Mouse (Mus musculus): ENCODE results near the gene Cdk17.

The Cdk17 gene

GRCm38 (mm10) chr10:93160807-93161510 is at the start of gene Cdk17:
Gene Cdk17 (plus strand): TSS chr10:93160875.
- in situ Hi-C loops (cut with MboI; ENCODE audit: low sequenced_read_pairs): no loop called here

DNA sequence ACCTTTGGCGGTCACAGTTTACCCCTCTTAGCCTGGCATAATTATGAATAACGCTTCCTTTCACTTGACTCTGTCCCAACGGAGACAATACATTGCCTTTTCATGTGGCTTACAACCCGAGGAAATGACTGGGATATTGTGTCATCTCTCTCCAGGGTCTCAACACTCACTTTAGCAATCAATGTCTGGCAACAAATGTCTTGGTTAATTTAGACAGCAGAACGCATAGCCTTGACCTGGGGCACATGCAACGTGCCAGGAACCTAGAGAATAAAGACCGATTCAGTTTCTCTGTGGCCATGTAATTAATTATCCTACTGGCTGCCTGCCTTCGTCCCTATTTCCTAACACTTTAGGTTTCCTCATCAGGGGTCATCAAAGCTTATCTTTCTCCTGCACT is 49.3 kb upstream of the Cdk17 start:
- in situ Hi-C loops (cut with MboI; ENCODE audit: low sequenced_read_pairs): no loop called here

GRCm38 (mm10) chr10:93112021-93112420 is 48.7 kb upstream of the Cdk17 start:
- in situ Hi-C loops (cut with MboI; ENCODE audit: low sequenced_read_pairs): no loop called here

DNA sequence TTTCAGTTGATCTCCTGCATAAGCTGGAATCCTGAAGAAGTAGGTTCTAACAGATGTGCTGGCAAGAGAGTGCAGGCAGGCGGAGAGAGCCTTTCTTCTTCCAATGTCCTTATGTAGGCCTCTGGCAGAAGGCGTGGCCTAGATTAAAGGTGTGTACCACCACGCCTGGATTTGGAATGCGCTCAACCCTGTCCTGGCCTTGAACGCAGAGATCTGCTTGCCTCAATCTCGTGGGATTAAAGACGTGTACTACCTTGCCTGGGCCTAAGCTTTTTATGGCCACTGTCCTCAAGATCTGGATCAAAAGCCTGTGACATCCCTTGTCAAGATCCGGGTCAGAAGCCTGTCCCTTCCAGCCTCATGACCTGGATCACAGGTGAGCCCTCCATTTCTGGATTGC is 46.7 kb upstream of the Cdk17 start:
- in situ Hi-C loops (cut with MboI; ENCODE audit: low sequenced_read_pairs): no loop called here

DNA sequence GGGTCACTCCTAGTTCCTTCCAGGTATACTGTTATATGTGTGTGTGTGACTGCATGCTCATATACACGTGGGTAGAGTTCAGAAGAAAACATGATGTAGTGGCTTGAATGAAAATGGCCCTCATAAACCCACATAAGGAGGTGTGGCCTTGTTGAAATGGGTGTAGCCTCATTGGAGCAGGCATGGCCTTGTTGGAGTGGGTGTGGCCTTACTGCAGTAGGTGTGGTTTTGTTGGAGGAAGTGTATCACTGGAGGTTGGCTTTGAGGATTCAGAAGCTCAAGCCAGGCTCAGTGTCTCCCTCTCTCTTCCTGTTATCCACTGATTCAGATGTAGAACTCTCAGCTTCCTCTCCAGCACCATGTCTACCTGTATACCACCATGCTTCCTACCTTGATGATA is 45.9 kb upstream of the Cdk17 start:
- in situ Hi-C loops (cut with MboI; ENCODE audit: low sequenced_read_pairs): no loop called here

GRCm38 (mm10) chr10:93115743-93116142 is 44.9 kb upstream of the Cdk17 start:
- in situ Hi-C loops (cut with MboI; ENCODE audit: low sequenced_read_pairs): no loop called here

- in situ Hi-C loops (cut with MboI; ENCODE audit: low sequenced_read_pairs): no loop called here
Measured at GRCm38 (mm10) chr10:93116636-93117035, 44.0 kb upstream of the Cdk17 start.

DNA sequence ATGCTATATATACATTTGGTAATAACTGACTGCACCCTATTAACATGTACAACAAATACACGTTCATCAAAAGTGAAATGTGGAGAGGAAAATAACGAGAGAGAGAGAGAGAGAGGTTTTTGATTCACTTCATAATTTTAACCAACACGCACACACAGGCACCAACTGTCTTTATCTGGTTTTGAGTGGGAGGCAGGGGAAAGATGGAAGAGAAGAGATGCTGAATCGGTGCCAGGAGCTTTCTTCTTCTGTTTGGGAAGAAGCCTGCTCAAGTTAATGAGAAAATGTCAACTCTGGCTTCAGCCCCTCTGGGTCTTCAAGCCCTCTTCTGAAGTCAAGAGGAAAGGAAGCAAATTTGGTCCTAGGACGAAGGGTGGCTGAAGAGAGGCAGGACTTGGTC is 40.9 kb upstream of the Cdk17 start:
- in situ Hi-C loops (cut with MboI; ENCODE audit: low sequenced_read_pairs): no loop called here

DNA sequence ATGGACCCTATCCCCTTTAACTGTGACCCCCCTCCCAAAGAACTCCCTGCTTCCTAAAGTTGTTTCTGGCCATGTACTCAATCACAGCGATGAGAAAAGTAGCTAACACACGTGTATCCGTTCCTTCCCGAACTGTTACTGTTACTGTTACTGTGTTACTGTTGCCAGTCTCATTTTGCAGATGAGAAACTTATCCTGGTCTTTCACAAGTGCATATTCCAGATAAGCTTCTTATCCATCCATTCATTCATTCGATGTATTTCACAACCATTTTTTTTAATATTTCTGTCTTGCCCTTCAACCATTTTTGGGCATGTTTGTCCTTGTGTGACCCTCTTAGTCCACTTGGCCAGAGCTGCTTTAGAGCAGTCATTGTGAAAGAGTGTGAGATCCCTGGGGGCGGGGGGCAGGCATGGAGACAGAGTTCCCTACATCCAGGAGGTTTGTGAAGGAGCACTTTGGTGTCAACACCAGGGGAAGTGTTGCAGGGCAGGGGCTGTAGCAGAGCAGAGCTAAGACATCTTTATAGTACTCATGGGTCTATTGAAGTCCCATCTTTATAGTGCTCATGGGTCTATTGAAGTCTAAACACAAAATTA is 39.3 kb upstream of the Cdk17 start:
- in situ Hi-C loops (cut with MboI; ENCODE audit: low sequenced_read_pairs): no loop called here

- in situ Hi-C loops (cut with MboI; ENCODE audit: low sequenced_read_pairs): no loop called here
Measured at GRCm38 (mm10) chr10:93122399-93123184, 38.1 kb upstream of the Cdk17 start.

GRCm38 (mm10) chr10:93123310-93123709 is 37.4 kb upstream of the Cdk17 start:
- in situ Hi-C loops (cut with MboI; ENCODE audit: low sequenced_read_pairs): no loop called here

- in situ Hi-C loops (cut with MboI; ENCODE audit: low sequenced_read_pairs): no loop called here
Measured at GRCm38 (mm10) chr10:93123957-93124613, 36.6 kb upstream of the Cdk17 start.

- in situ Hi-C loops (cut with MboI; ENCODE audit: low sequenced_read_pairs): no loop called here
Measured at GRCm38 (mm10) chr10:93126025-93126424, 34.6 kb upstream of the Cdk17 start.

DNA sequence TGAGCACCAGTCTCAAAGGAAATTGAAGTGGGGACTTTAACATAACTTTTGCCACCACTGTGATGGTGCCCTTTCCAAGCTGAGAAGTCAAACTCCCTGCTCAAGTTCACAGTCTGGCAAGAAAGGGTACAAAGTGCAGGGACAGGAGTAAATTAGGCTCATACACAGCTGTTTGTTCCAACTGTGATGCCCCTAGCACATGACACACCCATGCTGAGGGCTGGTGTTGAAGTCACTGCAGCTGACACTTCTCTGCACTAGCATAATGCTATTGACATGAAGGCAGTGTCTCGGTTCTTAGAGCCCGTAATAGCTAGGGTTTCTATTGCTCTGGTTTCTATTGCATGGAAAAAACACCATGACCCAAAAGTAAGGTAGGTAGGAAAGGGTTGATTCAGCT is 32.1 kb upstream of the Cdk17 start:
- in situ Hi-C loops (cut with MboI; ENCODE audit: low sequenced_read_pairs): no loop called here

- in situ Hi-C loops (cut with MboI; ENCODE audit: low sequenced_read_pairs): no loop called here
Measured at GRCm38 (mm10) chr10:93129345-93129744, 31.3 kb upstream of the Cdk17 start.

- in situ Hi-C loops (cut with MboI; ENCODE audit: low sequenced_read_pairs): no loop called here
Measured at GRCm38 (mm10) chr10:93129904-93130455, 30.7 kb upstream of the Cdk17 start.

GRCm38 (mm10) chr10:93130456-93130940 is 30.2 kb upstream of the Cdk17 start:
- in situ Hi-C loops (cut with MboI; ENCODE audit: low sequenced_read_pairs): no loop called here

GRCm38 (mm10) chr10:93131865-93132566 is 28.7 kb upstream of the Cdk17 start:
- in situ Hi-C loops (cut with MboI; ENCODE audit: low sequenced_read_pairs): no loop called here

DNA sequence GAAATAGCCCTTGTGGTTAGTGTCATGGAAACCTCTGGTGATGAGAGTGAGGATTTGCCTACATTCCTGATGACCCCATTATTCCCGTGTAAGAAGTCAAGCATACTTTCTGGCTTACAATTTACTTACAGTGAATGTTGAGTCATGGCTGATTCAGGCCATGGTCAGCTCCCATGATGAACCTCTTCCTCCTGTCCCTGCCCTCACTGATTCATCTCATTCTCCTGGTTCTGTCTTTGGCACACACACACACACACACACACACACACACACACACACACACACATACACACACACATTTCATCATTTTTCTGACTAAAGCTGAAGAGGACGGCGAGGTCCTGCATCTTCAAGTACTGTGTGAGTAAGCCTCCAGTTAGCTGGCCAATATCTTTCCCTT is 21.9 kb upstream of the Cdk17 start:
- in situ Hi-C loops (cut with MboI; ENCODE audit: low sequenced_read_pairs): no loop called here

GRCm38 (mm10) chr10:93140778-93141177 is 19.9 kb upstream of the Cdk17 start:
- in situ Hi-C loops (cut with MboI; ENCODE audit: low sequenced_read_pairs): no loop called here

All from CH12F3 (cell line).